Mouse (Mus musculus): Measurements from ENCODE around the gene Plcb4.

GRCm38 (mm10) chr2:135687585-135687984 lies 28.8 kb downstream of the Plcb4 start:
- TF ChIP-seq CHD2 (IDR thresholded peaks at IDR 0.05; ENCODE audit: low read depth, low read length) = no peak
- no peak for TF ChIP-seq HCFC1 (IDR thresholded peaks at IDR 0.05; ENCODE audit: borderline replicate concordance, insufficient read depth, low read length)
